Mouse (Mus musculus) myocyte (in vitro differentiated cells): ENCODE data around the gene Rbbp4.

Experiments
- CEBPB ChIP-seq: IDR thresholded peaks from 2 replicates; pipeline ENCODE4 v1.6.1; 2011; ENCODE audit warnings: mild to moderate bottlenecking, moderate library complexity; ENCODE audit not compliant: poor library complexity, insufficient read depth, severe bottlenecking
- E2F4 ChIP-seq: IDR thresholded peaks from one replicate; pipeline ENCODE4 v1.6.1; 2011; ENCODE audit warnings: mild to moderate bottlenecking, control low read depth, moderate library complexity; ENCODE audit not compliant: insufficient read depth
- MAX ChIP-seq: IDR thresholded peaks from one replicate; pipeline ENCODE4 v1.6.1; 2011; ENCODE audit warnings: low read depth, mild to moderate bottlenecking, control low read depth
- MYOD1 ChIP-seq, 3 experiments: IDR thresholded peaks; one replicate each; pipeline ENCODE4 v1.6.1; 2011; ENCODE audit warnings: control low read depth in 2 of 3, low read depth in 2 of 3, mild to moderate bottlenecking in 2 of 3, moderate library complexity in 1 of 3; ENCODE audit not compliant: insufficient read length in 2 of 3, control insufficient read depth in 1 of 3
- MYOG ChIP-seq, 3 experiments: IDR thresholded peaks; one replicate each; pipeline ENCODE4 v1.6.1; 2011; ENCODE audit warnings: control low read depth in 2 of 3, low read depth in 2 of 3, mild to moderate bottlenecking in 2 of 3; ENCODE audit not compliant: insufficient read length in 2 of 3, control insufficient read depth in 1 of 3, insufficient read depth in 1 of 3
- POLR2A ChIP-seq: IDR thresholded peaks from one replicate; pipeline ENCODE4 v1.6.1; 2011; ENCODE audit warnings: low read depth, mild to moderate bottlenecking, control low read depth, moderate library complexity; ENCODE audit not compliant: insufficient read length
- POLR2AphosphoS2 ChIP-seq: IDR thresholded peaks from one replicate; pipeline ENCODE4 v1.6.1; 2011; ENCODE audit warnings: low read depth, control low read depth; ENCODE audit not compliant: insufficient read length
- REST ChIP-seq: IDR thresholded peaks from one replicate; pipeline ENCODE4 v1.6.1; 2011; ENCODE audit warnings: mild to moderate bottlenecking, control low read depth, moderate library complexity; ENCODE audit not compliant: insufficient read depth, insufficient read length
- SRF ChIP-seq: IDR thresholded peaks from one replicate; pipeline ENCODE4 v1.6.1; 2011; ENCODE audit warnings: low read depth; ENCODE audit not compliant: control insufficient read depth, insufficient read length
- TCF12 ChIP-seq: IDR thresholded peaks from one replicate; pipeline ENCODE4 v1.6.1; 2011; ENCODE audit warnings: mild to moderate bottlenecking, control low read depth; ENCODE audit not compliant: poor library complexity, insufficient read depth, severe bottlenecking
- USF1 ChIP-seq: IDR thresholded peaks from one replicate; pipeline ENCODE4 v1.6.1; 2011; ENCODE audit warnings: low read depth, mild to moderate bottlenecking, control low read depth, moderate library complexity

DNA sequence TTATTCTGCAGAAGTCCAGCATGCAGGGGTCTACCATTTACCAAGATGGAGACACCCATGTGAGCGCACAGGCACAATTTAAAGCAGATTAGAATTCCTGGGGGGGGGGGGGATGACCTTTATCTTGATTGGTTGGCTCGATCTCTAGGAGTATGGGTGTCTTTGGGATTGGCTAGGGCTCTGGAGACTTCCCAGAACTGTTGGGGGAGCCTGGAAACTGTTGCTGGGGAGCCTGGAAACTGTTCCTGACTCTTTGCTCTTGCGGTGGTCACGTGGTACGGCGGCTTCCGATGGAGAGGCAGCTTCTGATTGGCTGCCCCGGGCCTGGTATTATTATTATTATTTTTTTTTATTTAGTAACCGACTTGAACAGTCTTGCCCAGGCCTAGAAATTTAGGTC lies 46.9 kb upstream of the Rbbp4 start:
- no peak for TF ChIP-seq POLR2AphosphoS2
- no peak for TF ChIP-seq POLR2A
- no peak for TF ChIP-seq USF1
- no peak for TF ChIP-seq MYOG (IDR thresholded peaks at IDR 0.05; ENCODE audit: control insufficient read depth in 1 of 3, insufficient read depth in 1 of 3, insufficient read length in 2 of 3, low read depth in 2 of 3)
- TF ChIP-seq MAX, result no peak
- TF ChIP-seq E2F4, result no peak
- no peak for TF ChIP-seq CEBPB
- no peak for TF ChIP-seq TCF12
- no peak for TF ChIP-seq MYOD1 (IDR thresholded peaks at IDR 0.05; ENCODE audit: control insufficient read depth in 1 of 3, insufficient read length in 2 of 3, low read depth in 2 of 3)
- no peak for TF ChIP-seq SRF
- TF ChIP-seq REST, result no peak
